Mouse (Mus musculus): ENCODE results near the gene Lrpap1.

Gene Lrpap1

GRCm38 (mm10) chr5:35118418-35118817 is 12.9 kb upstream of the Lrpap1 start:
- no peak for DNase-seq

DNA sequence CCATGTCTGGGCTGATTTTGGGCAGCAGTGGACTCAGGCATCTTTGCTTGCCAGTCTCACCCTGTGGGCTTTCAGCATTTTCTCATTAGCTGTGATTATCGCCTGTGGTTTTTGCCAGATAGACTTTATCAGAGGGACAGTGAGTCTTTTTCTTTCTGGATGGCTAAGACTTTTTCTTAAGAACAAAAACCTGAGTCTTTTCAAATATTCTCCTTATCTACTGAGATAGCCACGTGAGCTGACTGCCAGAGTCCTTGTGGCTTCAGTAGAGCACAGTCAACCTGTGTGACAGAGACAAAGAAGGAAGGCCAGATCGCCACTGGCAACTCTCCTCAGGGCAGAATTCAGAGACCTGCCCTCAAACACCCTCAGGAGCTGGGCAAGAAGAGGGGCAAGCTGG is 12.1 kb upstream of the Lrpap1 start:
- no peak for DNase-seq

- DNase-seq = no peak
Observed at GRCm38 (mm10) chr5:35116002-35116401, 10.4 kb upstream of the Lrpap1 start.

DNA sequence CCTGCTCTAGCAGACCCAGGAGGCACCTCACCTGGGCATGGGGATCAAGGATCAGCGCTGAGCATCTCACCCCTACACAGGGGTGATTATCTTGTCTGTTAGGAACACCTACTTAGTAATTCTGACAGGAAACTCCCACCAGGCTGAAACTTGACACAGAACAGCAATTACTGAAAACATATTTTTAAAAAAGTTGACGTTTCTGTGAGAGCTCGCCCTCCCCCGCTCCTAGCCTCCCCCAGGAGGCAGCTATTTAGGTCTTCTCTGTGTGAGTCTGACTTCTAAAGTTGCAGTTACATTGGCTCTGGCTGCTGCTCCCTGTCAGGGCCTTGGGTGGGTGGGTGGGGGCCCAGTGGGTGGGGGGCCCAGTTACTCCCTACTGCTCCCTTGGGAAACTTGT is 6.9 kb upstream of the Lrpap1 start:
- DNase-seq = no peak

GRCm38 (mm10) chr5:35105922-35106298 is 344 bp upstream of the Lrpap1 start:
- DNase-seq = peak in 1 of 2 experiments; percentile 11

GRCm38 (mm10) chr5:35104183-35104959 is 1.2 kb downstream of the Lrpap1 start:
- DNase-seq = no peak

GRCm38 (mm10) chr5:35103528-35103927 is 2.0 kb downstream of the Lrpap1 start:
- no peak for DNase-seq

- DNase-seq = no peak
Observed at GRCm38 (mm10) chr5:35103086-35103485, 2.5 kb downstream of the Lrpap1 start.

GRCm38 (mm10) chr5:35091636-35092035 is 13.9 kb downstream of the Lrpap1 start:
- no peak for DNase-seq

DNA sequence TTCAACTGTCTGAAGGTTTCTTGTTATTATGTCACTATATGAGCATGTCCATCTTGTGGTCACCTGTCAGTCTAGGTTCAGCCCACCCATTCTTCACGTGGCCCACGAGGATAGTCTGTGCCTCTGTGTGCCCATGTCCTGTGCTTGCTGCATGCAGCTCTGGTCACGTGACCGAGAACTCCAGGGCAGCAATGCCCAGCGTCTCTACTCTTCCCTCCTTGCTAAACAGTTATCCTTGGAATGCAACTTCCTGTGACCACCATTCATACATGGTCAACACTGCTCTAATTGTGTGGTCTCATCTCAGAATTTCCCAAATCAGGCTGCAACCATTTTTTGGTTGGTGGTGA is 16.0 kb downstream of the Lrpap1 start:
- DNase-seq = no peak

- DNase-seq = peak; percentile 27 to 28
Observed at GRCm38 (mm10) chr5:35088785-35089613, 16.6 kb downstream of the Lrpap1 start.

DNA sequence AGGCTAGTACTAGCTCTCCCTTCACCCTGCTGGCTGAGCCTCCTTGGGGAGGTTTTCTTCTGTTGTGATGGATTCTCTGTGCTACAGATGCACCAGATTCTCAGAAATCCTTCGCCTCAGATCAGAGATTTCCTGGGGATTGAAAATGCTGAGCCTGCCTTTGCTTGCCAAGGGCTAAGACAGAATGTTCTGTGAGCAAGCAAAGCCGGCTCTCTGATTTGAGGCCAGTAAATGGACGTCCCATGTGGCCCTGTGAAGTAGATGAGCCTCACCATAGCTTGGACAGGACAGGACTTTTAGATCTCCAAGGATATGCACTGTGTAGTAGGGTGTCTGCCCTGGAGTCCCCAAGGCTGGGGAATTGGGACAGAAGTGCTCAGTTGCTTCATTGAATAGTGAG is 20.7 kb downstream of the Lrpap1 start:
- DNase-seq = no peak

- no peak for DNase-seq
Observed at GRCm38 (mm10) chr5:35079101-35079500, 26.5 kb downstream of the Lrpap1 start.

DNA sequence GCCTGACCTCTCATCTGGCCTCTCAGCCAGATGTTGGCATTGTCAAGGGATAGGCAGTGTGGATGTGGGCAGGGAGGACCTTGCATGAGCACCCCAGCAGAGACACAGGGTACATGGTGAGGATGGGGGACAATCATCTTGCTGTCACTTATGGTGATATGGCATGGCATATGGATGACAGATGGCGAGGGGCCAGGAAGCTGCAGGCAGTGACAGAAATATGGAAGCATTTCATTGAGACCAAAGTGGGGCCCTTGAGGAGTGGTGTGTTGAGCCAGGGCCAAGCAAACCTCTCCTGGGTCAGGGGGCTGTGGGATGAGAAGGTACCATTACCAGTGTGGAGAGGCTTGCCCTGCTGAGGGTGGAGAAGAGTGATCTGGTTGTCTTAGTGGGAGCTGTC is 29.2 kb downstream of the Lrpap1 start:
- no peak for DNase-seq

DNA sequence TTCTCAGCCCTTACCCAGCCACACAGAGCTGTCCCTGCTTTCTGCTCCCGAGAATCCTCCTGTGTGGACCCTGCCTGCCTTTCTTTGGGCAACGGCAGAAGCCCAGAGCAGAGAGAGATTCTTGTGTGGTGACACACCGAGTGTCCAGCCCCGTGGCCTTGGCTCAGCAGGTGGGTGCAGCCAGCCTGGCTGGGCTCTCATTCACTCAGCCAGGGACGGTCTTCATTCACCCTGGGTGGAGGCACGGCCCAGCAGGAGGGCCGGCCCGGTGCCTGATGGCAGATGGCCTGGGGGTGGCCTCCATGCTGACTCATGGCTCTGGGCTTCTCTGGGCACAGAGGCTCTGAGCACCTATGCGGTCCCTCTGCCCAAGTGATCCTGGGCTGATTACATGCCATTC is 31.6 kb downstream of the Lrpap1 start:
- no peak for DNase-seq

DNA sequence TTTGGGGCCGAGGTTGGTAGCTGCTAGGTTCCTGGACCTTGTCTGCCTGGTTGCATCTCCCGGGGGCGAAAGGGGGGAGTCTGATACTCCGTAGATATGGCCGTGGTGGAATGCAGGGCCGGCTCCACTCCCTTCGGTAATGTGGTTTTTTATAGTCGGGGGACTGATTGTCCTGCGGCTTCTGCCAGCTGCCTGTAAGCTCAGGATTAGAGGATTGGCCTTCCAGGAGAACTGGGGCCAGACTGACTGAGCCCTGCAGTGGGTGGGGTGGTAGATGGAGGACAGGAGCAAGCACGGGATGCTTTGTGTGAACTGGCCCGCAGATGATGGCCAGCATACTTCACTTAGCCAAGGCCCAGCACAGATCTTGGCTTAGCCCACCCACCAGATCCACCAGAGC is 32.3 kb downstream of the Lrpap1 start:
- DNase-seq = no peak

- no peak for DNase-seq
Observed at GRCm38 (mm10) chr5:35071855-35072254, 33.7 kb downstream of the Lrpap1 start.

DNA sequence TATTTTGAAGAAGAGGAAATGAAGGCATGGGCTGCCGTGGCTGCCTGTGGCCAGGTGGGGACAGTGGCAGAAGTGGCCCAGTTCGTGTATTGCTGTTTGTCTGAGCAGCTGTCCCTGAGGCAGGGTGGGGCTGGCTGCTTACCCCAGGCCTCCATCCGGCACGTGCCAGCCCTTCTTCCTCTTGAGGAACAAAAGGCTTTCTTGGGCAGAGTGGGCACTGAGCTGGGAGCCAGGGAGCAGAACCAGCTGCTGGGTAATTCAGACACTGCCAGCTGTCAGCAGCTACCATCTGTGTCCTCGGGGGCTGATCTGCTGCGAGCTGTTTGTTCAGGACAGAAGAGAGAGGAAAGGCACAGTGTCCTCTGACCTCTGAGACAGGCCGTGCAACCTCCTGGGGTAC is 34.6 kb downstream of the Lrpap1 start:
- no peak for DNase-seq

DNA sequence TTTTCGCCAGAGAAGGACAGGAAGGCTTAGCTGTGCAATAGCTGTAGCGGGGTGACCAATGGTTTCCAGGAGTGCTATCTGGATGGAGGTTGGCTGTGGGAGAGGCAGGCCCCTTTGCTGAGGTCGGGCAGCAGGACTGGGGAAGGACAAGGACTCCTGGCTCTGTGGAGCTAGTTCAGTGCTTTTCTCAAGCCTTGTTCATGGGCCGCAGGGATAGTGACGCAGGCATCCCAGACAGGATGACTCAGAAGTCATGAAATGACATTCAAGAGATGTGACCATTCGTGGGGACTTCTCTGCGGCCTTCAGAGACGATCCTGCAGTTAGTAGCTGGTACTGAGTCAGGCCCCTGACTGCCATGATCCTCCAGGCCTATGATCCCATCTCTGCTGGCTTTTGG is 35.3 kb downstream of the Lrpap1 start:
- DNase-seq = no peak

GRCm38 (mm10) chr5:35069841-35070240 is 35.7 kb downstream of the Lrpap1 start:
- DNase-seq = no peak

DNA sequence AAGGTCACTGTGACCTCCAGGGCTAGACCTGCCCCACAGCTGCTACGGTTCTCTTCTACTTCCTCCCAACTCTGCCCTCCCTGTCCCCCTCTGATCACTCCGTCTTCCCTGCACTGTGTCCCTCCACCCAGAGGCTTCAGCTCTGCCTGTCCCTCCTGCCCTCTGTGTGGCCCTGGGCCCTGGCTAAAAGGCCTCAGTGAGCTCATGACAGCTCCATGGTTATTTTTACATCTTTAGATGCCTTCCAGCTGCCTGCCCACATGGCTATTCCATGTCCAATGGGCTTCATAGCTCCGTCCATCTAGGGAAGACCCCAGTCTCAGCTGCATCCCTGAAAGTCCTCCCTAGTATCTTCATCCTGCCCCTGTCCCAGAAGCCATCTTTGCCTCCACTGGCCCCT is 45.5 kb downstream of the Lrpap1 start:
- no peak for DNase-seq

DNA sequence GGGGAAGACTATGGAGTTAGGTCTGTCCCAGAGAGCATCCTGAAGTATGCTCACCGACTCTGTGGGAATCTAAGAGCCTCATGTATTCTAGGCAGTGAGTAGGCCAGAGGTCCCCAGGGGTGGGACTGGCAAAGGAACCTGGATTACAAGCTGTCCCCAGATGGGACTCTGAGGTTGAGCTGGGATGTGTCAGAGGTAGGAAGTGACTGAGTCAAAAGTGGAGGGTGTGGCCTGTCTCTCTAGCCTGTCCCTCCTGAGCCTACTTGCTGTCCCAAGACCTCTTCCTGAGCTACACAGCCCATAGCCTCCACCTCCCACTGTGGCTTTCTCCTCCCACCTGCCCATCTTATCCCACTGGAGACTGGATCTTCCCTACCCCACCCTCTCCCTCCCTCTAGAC is 47.4 kb downstream of the Lrpap1 start:
- no peak for DNase-seq

- DNase-seq = no peak
Observed at GRCm38 (mm10) chr5:35057582-35057981, 48.0 kb downstream of the Lrpap1 start.
